Mouse (Mus musculus) CH12.LX (cell line): ENCODE data around the gene B4gat1. TPM values are rescaled to one million over a fixed set of nuclear protein-coding genes. Genes with fewer than 3 reads are reported as not detected.
A peak's percentile ranks its signal among the peaks of the same experiment; 100 is the strongest.

Experiments used
- DNase-seq: peaks from one replicate; pipeline ENCODE4 v3.0.0-alpha.2; 2013; ENCODE audit errors: extremely low read depth
- H3K27ac ChIP-seq: 2 replicates; pipeline ENCODE4 v1.5.1; 2012; ENCODE audit warnings: low read depth, mild to moderate bottlenecking, control low read depth, moderate library complexity; ENCODE audit not compliant: insufficient read depth
- H3K27me3 ChIP-seq: replicated peaks from 2 replicates; pipeline ENCODE3; 2012; ENCODE audit warnings: inconsistent platforms
- H3K36me3 ChIP-seq, 2 experiments: replicated peaks in 1 of 2; 2 replicates each; pipeline versions ENCODE3 to v1.6.1; 2012; ENCODE audit warnings: inconsistent platforms in 1 of 2, low read length in 1 of 2, mild to moderate bottlenecking in 1 of 2, mixed read lengths in 1 of 2, moderate library complexity in 1 of 2; ENCODE audit not compliant: control insufficient read depth in 1 of 2, insufficient read depth in 1 of 2
- H3K4me1 ChIP-seq, 2 experiments: 2 replicates each; pipeline ENCODE4 v1.6.1; 2012; ENCODE audit warnings: inconsistent platforms in 1 of 2, moderate library complexity in 1 of 2; ENCODE audit not compliant: insufficient read depth in 2 of 2, control insufficient read depth in 1 of 2
- H3K4me2 ChIP-seq: 2 replicates; pipeline ENCODE4 v1.6.1; 2012; ENCODE audit warnings: low read depth, mild to moderate bottlenecking, control low read depth; ENCODE audit not compliant: poor library complexity, insufficient read depth, severe bottlenecking
- H3K4me3 ChIP-seq, 3 experiments: fragments of 150-350 bp in 1 of 3; sonication (generic) in 1 of 3; replicated peaks in 1 of 3; 2 replicates each; pipeline versions ENCODE3 to v1.5.1; 2011 to 2012; ENCODE audit warnings: low read depth in 2 of 3, low read length in 2 of 3, mild to moderate bottlenecking in 2 of 3, moderate library complexity in 2 of 3, control low read depth in 1 of 3, improper control_type of control experiment in 1 of 3, inconsistent platforms in 1 of 3, mixed read lengths in 1 of 3; ENCODE audit not compliant: poor library complexity in 1 of 3
- H3K79me2 ChIP-seq: replicated peaks from 2 replicates; pipeline ENCODE4 v1.6.1; 2012; ENCODE audit warnings: mild to moderate bottlenecking, moderate library complexity; ENCODE audit not compliant: control insufficient read depth, poor library complexity, insufficient read depth, severe bottlenecking; ENCODE audit errors: extremely low read depth
- H3K9ac ChIP-seq: 2 replicates; pipeline ENCODE4 v1.6.1; 2012; ENCODE audit warnings: low read depth, mild to moderate bottlenecking, control low read depth, moderate library complexity; ENCODE audit not compliant: insufficient read depth
- H3K9me3 ChIP-seq: replicated peaks from 2 replicates; pipeline ENCODE3; 2012; ENCODE audit warnings: low read length, inconsistent platforms, mixed read lengths
- CHD1 ChIP-seq: IDR thresholded peaks from 2 replicates; pipeline ENCODE4 v1.6.1; 2012; ENCODE audit warnings: low read depth, low read length, improper control_type of control experiment, inconsistent platforms
- CTCF ChIP-seq, 2 experiments: IDR thresholded peaks in 1 of 2; conservative IDR thresholded peaks in 1 of 2; 2 replicates each; pipeline ENCODE4 v1.5.1; 2011 to 2012; ENCODE audit warnings: low read depth in 2 of 2, low read length in 2 of 2, improper control_type of control experiment in 1 of 2, inconsistent platforms in 1 of 2, mild to moderate bottlenecking in 1 of 2, moderate library complexity in 1 of 2
- E2F4 ChIP-seq: IDR thresholded peaks from 2 replicates; pipeline ENCODE4 v1.6.1; 2011; ENCODE audit warnings: low read depth, low read length, improper control_type of control experiment; ENCODE audit not compliant: insufficient replicate concordance
- EP300 ChIP-seq: IDR thresholded peaks from 2 replicates; pipeline ENCODE4 v1.6.1; 2011; ENCODE audit warnings: low read length, improper control_type of control experiment
- GABPA ChIP-seq: IDR thresholded peaks from 2 replicates; pipeline ENCODE4 v1.6.1; 2012; ENCODE audit warnings: low read depth, low read length, improper control_type of control experiment, inconsistent platforms; ENCODE audit not compliant: insufficient replicate concordance
- JUN ChIP-seq: IDR thresholded peaks from 2 replicates; pipeline ENCODE4 v1.6.1; 2011; ENCODE audit warnings: low read depth, mild to moderate bottlenecking, low read length, improper control_type of control experiment, moderate library complexity; ENCODE audit not compliant: insufficient read depth
- KAT2A ChIP-seq: IDR thresholded peaks from 2 replicates; pipeline ENCODE4 v1.6.1; 2012; ENCODE audit warnings: low read length, improper control_type of control experiment, inconsistent platforms; ENCODE audit not compliant: insufficient replicate concordance
- MAFK ChIP-seq: IDR thresholded peaks from 2 replicates; pipeline ENCODE4 v1.6.1; 2011; ENCODE audit warnings: low read length, improper control_type of control experiment; ENCODE audit not compliant: insufficient replicate concordance
- MAZ ChIP-seq: IDR thresholded peaks from 2 replicates; pipeline ENCODE4 v1.6.1; 2012; ENCODE audit warnings: low read depth, mild to moderate bottlenecking, inconsistent platforms, low read length, improper control_type of control experiment, moderate library complexity
- MEF2A ChIP-seq: IDR thresholded peaks from 2 replicates; pipeline ENCODE4 v1.6.1; 2014; ENCODE audit warnings: low read depth, mild to moderate bottlenecking, inconsistent platforms, low read length, improper control_type of control experiment, borderline replicate concordance
- MYC ChIP-seq: IDR thresholded peaks from 2 replicates; pipeline ENCODE4 v1.6.1; 2011; ENCODE audit warnings: low read depth, mild to moderate bottlenecking, improper control_type of control experiment, low read length
- NELFE ChIP-seq: IDR thresholded peaks from 2 replicates; pipeline ENCODE4 v1.6.1; 2011; ENCODE audit warnings: low read depth, low read length, improper control_type of control experiment
- NRF1 ChIP-seq: IDR thresholded peaks from 2 replicates; pipeline ENCODE4 v1.6.1; 2014; ENCODE audit warnings: low read depth, mild to moderate bottlenecking, inconsistent platforms, low read length, improper control_type of control experiment, moderate library complexity
- PAX5 ChIP-seq: IDR thresholded peaks from 2 replicates; pipeline ENCODE4 v1.6.1; 2012; ENCODE audit warnings: low read length, inconsistent platforms, mixed read lengths
- POLR2A ChIP-seq: IDR thresholded peaks from 2 replicates; pipeline ENCODE4 v1.6.1; 2011; ENCODE audit warnings: low read depth, mild to moderate bottlenecking, improper control_type of control experiment, low read length
- RAD21 ChIP-seq: IDR thresholded peaks from 2 replicates; pipeline ENCODE4 v1.6.1; 2011; ENCODE audit warnings: low read depth, mild to moderate bottlenecking, low read length, improper control_type of control experiment, moderate library complexity
- RCOR1 ChIP-seq: conservative IDR thresholded peaks from 2 replicates; pipeline ENCODE4 v1.6.1; 2012; ENCODE audit warnings: low read depth, mild to moderate bottlenecking, inconsistent platforms, low read length, improper control_type of control experiment
- SIN3A ChIP-seq: IDR thresholded peaks from 2 replicates; pipeline ENCODE4 v1.6.1; 2012; ENCODE audit warnings: low read length, improper control_type of control experiment, inconsistent platforms
- SMC3 ChIP-seq: IDR thresholded peaks from 2 replicates; pipeline ENCODE4 v1.6.1; 2011; ENCODE audit warnings: low read depth, low read length, improper control_type of control experiment
- UBTF ChIP-seq: IDR thresholded peaks from 2 replicates; pipeline ENCODE4 v1.6.1; 2012; ENCODE audit warnings: low read depth, mild to moderate bottlenecking, inconsistent platforms, low read length, improper control_type of control experiment, moderate library complexity
- USF1 ChIP-seq: IDR thresholded peaks from 2 replicates; pipeline ENCODE4 v1.6.1; 2014; ENCODE audit warnings: low read depth, mild to moderate bottlenecking, inconsistent platforms, low read length, improper control_type of control experiment
- USF2 ChIP-seq: conservative IDR thresholded peaks from 2 replicates; pipeline ENCODE4 v1.6.1; 2011; ENCODE audit warnings: low read depth, low read length, improper control_type of control experiment
- ZC3H11A ChIP-seq: IDR thresholded peaks from 2 replicates; pipeline ENCODE4 v1.6.1; 2012; ENCODE audit warnings: low read depth, mild to moderate bottlenecking, inconsistent platforms, low read length, improper control_type of control experiment
- ZMIZ1 ChIP-seq: IDR thresholded peaks from 2 replicates; pipeline ENCODE4 v1.6.1; 2012; ENCODE audit warnings: low read depth, mild to moderate bottlenecking, inconsistent platforms, low read length, improper control_type of control experiment
- dilution Hi-C: fragments of 300-500 bp; cut with MboI; formaldehyde crosslinking; loops from 2 replicates; pipeline ENCODE4 v1.14.3; 2020; ENCODE audit warnings: low sequenced_read_pairs; ENCODE audit not compliant: extremely low pct_unique_long_range_greater_than_20kb, extremely low pct_ligation_motif_present
- in situ Hi-C: fragments of 300-500 bp; cut with MboI; formaldehyde crosslinking; loops from 3 replicates; pipeline ENCODE4 v1.14.3; 2019; ENCODE audit warnings: low sequenced_read_pairs, low pct_ligation_motif_present, low pct_unique_long_range_greater_than_20kb, mixed read lengths
- polyA plus RNA-seq: library from polyadenylated mRNA; unstranded; fragments of >175 nt; gene quantifications from 2 replicates; pipeline ENCODE4 v1.2.1, GENCODE M21; 2012; ENCODE audit warnings: low read depth; ENCODE audit not compliant: insufficient read length
- total RNA-seq, 2 experiments: library from RNA; depleted of rRNA; stranded (reverse); fragments of 300-350 nt in 1 of 2; fragments of >200 nt in 1 of 2; gene quantifications; 2 replicates each; pipeline ENCODE4 v1.2.3; 2012 to 2014

B4gat1 gene
- total and polyA plus RNA-seq, 3 experiments = 5.2 to 12.1 (median 6.9) TPM

DNA sequence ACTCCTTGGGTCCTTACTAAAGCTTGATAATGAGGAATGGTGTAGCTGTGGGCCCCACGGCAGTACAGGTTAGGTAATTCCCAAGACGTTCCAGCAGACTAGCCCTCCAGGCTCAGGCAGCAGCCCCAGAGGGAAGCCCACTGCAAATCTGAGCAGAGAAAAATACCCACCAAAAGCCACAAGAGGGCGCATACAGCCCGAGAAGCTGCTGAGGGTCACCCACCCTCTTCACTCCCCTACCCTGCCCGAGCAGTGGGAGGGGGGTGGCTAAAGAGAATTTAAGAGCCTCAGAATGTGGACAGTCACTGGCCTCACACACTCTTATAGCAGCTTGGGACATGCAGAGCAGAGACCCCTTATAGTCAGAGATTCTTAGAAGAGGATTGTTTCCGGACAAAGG lies 17.6 kb downstream of the B4gat1 start:
- peaks cover 3% of the 10 kb centered on the region for H3K27me3 ChIP-seq
- peaks cover 0 to 36% of the 10 kb centered on the region in 2 experiments for H3K36me3 ChIP-seq
- H3K4me1 ChIP-seq = peaks cover 11 to 14% of the 10 kb centered on the region in 2 experiments
- in situ Hi-C loops = no loop called here
- H3K27ac ChIP-seq = no peak overlapping the region
- no peak overlapping the region for H3K4me2 ChIP-seq
- dilution Hi-C loops = no loop called here
- DNase-seq = peak; percentile 20
- H3K4me3 ChIP-seq = no peak overlapping the region
- no peaks in the 10 kb centered on the region for H3K79me2 ChIP-seq
- TF ChIP-seq SMC3 (peak; percentile 73), RAD21 (peak; percentile 59), GABPA (no peak), MAZ (no peak), NRF1 (no peak), MYC (no peak), CTCF (conservative IDR thresholded peaks at IDR 0.05 in 1 of 2, IDR thresholded peaks at IDR 0.05 in 1 of 2; ENCODE audit: low read depth in 2 of 2, low read length in 2 of 2) (peak; percentile 26 to 78; a peak in 2 of 4 replicates), POLR2A (no peak), RCOR1 (no peak), KAT2A (no peak), CHD1 (no peak), EP300 (no peak), UBTF (no peak), MEF2A (no peak), PAX5 (no peak), MAFK (no peak), SIN3A (no peak), JUN (no peak), NELFE (no peak), E2F4 (no peak), ZC3H11A (no peak), USF1 (no peak), USF2 (no peak), ZMIZ1 (no peak)
- H3K9ac ChIP-seq = no peak overlapping the region
- H3K9me3 ChIP-seq = no peaks in the 10 kb centered on the region
